Mouse (Mus musculus) heart, adult 18-20 months (tissue): ENCODE data around the gene Urad. TPM values are rescaled to one million over a fixed set of nuclear protein-coding genes. Genes with fewer than 3 reads are reported as not detected.

Source experiments
- DNase-seq, 2 experiments: peaks; one replicate each; pipeline ENCODE4 v3.0.0; 2021 to 2022; ENCODE audit warnings: mixed read lengths in 1 of 2
- total RNA-seq, 2 experiments: library from RNA; stranded (reverse); gene quantifications; 2 replicates each; pipeline ENCODE4 v1.2.3; 2021

Gene Urad
- total RNA-seq, 2 experiments from 2014 or later = not detected

DNA sequence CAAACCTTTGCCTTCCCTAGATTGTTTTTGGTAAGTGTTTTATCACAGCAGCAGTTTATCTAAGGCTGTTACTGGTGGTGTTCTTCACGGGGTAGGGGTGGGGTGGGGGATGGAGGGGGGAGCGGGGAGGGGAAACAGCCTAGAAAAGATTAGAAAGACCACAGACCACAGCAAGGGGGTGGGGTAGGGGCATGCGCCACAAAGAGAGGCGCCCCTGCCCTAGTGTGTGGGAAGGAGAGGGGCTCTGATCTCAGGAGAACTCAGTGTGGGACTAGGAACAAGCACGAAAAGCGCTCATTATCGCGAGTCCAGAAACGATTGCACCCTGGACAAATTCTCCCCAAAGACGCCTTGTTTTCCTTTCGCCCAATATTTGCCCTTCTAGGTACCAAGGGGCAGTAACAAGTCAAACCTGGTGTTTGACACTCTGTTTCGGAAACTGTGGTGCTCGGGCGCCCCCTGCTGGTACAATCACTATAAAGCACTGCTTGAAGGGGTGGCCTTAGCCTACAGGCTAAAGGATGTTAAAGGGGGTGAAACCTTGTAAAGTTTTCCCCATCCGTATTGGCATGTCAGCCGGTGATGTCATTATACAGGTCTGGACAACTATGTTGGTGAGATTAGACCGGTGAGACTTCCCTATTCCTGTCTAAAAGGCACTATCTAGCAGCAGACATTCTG is 1.1 kb upstream of the Urad start:
- DNase-seq = peak; percentile 44 to 87

DNA sequence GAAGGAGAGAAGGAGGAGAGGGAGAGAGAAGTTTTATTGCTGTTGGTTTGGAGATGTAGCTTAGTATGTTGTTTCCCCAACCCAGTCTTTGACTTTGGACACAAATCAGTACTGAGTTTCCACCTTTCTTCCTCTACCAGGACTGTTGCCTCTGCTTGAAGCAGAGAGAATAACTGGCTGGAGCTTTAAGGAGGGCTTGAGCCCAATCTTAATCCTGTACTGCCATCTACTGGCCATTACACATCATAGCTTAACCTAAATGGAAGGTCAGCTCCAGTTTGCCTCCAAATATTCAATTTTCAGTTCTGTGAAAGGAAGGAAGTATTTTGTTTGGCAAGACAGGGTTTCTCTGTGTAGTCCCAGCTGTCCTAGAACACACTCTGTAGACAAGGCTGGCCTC is 2.6 kb downstream of the Urad start:
- DNase-seq = peak; percentile 44 to 54

DNA sequence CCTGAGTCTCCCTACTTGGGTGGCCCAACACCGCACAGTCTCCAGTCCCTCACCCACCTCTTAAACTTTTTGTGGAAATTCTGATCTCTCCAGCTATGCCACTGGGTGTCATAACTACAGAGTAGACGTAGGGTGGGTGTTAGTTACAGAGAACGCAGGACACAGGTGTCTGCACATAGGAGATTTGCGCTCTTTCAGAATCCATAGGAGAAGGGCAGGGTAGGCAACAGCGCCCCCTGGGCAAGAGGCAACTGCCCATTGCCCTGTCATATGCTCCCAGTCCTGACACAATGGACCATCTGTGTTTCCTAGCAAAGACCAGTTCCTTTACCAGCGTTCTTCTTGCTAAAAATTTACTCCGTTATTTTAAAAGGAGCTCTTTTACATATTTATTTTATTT is 4.2 kb downstream of the Urad start:
- DNase-seq = no peak

DNA sequence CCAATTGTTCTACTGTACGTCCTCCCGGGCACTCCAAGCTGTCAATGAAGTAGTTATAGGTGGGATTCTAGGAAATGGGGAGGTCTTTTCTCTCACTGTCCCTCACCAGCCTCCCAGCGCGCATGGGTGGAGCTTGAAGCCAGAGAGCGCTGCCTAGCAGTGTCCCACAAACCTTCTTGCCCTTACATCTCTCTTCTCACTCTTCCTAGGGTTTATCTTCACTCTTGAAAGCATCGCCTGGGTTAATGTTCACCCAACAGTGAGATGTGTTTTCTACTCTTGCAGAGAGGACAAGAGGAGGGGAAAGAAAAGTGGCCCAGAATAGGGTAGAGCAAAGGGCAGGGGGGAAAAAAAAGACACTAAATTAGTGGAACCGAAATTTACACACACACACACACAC is 4.9 kb downstream of the Urad start:
- DNase-seq = no peak

DNA sequence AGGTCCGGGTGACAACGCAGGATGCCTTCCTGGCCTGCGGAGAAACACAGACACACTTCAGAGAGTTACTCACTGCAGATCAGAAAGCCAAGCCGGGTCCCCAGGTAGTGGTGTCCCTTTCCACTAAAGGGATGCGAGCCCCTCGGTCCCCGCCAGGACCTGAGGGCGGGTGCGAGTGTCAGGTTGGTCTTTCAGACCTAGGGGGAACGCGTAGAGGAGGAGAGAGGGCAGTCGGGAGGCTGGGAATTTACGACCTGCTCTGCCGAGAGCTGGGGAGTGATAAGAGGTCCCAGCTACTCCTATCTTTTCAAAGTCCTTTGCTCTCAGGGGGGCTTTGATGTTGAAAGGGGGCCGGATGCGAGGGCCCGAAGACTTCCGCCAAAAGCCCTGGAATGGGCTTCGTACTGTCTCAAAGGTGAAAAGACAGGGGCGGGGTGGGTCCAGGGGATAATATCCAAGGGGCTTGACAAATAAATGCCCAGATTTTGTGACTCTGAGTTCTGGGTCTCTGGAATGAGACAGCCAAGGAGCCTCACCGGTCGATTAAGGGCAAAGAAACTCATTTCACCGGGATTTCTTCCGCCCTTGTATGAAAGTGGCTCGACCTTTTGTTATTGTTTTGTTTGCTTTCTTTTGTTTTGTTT is 6.7 kb downstream of the Urad start:
- DNase-seq = no peak

DNA sequence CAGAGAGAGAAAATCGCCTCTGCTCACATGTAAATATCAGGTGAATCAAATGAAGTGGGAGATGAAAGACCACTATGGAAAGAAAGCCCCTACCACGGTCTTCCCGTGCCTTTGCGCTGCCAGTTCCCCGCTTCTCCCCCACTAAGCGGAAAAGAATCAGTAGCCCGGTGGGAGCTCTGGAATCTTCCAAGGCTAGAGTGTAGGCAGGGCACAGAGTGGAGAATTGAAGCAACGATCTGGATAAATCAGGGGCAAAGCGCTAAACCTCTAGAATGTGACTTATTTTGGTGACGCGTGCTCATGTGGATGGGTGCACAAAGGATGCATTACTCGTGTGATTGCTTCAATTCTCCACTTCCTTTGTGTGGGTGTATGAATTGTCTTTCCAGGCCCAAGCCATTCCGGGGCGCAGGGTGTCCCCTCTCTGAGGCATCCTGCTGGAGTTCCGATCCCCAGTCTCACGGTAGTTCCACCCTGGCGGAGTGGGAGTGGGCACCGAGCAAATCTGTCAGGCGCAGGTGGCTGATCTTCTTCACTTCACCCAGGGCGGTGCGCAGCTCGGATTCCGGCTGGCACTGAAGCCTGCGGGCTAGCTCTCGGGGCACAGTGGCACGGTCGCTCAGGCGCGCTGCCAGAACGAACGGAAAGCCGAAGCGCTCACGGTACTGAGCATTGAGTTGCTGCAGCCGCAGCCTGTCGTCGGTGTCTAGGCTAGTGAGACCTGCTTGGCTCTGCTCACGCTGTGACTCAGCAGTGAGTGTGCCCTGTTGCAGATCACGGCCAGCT is 7.4 kb downstream of the Urad start:
- peak in 1 of 2 experiments; percentile 13 for DNase-seq

DNA sequence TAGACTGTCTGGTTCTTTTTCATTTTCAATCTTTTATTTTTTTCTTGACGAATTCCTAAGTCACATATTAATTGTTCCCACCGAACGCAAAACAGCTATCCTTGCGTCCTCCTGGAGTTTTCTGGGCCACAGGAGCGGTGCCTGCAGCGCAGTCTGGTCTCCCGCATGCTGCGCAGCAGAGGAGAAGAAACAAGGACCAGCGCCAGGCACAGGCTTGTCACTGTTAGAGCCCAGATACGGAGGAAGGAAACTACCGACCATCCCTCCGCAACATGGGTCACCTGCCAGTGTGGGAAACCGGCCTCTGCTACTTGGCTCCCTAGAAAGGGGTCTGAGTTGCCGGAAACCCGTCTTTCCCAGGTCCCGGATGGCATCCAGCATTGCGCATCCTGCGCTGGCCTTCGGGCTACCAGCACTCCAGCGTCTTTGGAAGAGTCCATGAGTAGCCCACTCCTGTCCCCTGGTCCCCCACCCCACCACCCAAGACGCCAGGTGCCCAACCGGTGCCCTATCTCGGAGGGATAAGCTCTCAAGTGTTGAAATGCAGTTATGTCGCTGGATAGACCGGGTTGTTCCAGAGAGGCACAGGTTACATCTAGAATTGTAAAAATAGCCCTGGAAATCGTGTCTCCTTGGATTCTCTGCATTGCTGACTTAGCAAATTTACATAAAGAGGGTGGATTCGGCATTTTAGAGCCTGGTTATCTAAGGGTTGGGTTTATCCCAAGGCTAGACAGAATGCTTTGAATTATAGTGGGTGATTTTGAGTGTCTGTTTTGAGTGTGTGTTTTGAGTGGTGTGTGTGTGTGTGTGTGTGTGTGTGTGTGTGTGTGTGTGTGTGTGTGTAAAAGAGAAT is 9.2 kb downstream of the Urad start:
- no peak for DNase-seq

DNA sequence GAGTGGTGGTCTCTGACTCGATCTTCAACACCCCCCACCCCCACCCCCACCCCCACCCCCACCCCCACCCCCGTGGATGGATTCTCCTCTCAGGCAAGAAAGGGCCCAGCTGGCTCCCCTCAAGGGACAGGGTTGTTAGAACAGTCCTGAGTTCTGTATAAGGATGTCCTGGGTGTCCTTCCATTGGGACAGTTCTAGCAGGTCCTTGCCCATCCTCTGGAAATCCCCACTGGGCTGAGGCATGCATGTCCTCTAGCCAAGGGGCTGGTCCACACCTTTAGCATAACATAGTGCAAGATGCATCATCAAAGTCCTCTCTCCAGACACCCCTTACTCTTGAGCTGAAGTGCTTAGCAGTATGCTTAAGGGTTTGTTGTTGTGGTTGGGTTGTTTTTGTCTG is 12.5 kb downstream of the Urad start:
- no peak for DNase-seq

DNA sequence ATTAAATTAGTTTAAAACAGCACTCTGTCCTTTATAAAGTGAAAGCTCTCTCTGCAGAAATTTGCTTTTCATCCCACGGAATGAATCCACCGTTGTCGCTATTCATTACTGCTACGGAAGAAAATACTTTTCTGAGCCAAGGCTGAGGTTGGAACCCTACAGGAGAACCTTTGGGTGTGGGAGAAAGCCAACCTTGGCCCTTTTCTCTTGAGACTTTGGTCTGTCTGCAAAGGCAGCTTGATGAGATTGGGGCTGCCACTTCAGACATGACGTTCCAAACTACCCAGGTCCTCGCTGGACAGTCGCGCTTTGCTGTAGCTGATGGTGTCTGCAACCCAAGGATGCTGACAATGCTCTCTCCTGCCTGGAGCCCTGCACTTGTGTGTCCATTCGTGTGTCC is 13.8 kb downstream of the Urad start:
- no peak for DNase-seq

DNA sequence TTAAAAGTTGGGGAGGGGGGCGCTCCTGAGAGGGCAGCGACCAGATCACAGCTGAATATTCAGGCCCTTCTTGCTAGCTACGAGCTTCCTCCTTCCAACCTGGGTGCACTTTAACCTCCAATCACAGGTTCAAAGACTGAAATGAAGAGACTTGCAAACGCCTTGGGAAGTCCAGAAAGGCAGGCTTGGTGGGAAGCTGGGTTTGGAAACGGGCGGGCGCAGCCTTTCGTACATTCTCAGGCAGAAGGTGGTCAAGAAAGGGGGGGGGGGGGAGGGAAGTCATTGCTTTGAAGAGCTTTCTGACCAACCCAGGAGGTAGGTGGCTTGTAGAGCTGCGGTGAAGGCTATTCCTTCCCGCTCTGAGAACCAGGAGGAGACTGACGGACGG is 14.8 kb downstream of the Urad start:
- no peak for DNase-seq

DNA sequence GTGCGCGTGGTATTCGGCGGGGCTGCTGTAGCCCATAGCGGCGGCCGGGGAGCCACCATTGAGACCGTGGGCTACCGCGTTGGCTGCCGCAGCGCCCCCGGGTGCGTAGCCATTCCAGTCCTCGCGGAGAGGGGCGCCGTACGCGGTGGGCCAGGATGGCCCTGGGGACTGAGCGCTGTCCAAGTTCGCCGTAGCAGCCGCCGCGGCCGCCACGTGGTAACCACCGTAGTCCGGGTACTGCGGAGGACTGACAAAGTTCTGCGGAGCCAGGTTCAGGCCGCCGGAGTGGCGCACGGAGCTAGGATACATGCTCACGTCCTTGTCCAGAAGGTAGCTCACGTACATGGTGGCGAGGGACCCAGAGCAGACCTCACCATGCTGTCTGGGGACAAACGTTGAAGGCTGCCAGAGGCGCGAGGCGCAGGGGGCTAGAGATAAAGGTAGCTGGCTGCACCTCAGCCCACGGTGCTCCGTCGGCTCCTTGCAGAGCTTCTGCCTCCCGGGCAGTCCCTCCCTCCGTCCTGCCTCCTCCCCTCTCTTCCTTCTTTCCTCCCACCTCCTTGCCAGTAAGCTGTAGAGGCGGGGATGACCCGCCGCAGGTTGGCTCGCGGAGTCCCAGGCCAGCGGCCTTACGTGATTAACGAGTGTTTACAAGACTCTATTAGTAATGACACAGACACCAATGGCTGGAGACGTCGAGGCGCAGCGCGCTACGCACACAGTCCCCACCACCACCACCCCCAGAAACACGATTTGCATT is 15.4 kb downstream of the Urad start, which contains the start of gene Cdx2:
Gene Cdx2, minus strand, starts transcription at position 633 of the 760 bp plus-strand sequence.
- DNase-seq = no peak

DNA sequence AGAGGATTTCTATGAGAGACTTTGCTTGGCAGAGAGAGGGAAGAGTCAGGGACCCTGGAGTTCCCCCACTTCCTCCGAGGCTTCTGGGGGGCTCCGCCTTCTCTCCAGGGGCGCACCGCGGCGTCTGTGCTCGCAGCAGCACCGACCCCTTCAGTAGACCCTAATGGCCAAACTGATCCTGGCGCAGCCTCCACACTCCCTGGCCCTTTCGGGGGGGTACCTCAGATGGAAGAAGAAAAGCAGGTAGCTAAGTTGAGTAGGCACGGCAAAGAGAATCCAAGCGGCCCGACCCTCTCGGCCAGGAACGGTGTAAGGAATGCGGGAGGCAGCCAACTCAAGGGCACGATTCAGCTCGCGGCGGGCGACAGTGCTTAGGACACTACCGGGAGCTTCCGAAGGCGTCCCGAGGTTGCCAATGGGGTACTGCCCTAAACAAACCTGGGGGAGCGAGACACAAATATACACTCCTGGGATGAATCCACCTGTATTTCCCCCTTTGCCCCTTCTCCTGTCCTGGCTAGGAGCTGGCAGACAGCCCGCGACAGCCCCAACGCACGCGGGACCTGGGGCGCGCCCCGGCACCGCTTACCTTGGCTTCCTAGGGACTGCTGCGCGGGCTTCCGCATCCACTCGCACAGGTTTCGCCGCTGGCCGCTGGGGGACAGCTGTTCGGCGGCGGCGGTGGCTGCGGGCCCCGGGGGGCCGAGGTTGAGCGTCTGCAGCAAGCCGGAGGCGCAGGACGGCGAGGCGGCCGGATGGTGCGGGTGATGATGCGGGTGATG is 16.2 kb downstream of the Urad start:
- no peak for DNase-seq

DNA sequence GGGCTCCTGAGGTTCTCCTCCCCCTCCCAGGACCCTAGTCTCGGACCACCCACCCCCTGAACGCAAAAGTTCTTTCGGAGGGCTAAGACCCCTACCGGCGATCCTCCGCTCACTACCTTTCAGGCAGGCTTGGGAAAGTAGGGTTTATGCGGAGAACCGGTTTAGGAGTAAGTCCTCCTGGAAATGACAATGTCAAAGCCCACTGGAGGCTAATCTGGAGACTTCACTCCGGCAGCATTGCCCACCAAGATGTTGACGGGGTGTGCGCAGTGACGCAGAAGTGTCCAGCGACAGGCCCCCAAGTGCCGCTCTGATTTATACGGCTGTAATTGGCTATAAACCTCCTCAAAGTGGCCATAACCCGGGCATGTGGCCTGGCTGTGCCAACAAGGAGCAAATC is 17.1 kb downstream of the Urad start:
- DNase-seq = no peak

DNA sequence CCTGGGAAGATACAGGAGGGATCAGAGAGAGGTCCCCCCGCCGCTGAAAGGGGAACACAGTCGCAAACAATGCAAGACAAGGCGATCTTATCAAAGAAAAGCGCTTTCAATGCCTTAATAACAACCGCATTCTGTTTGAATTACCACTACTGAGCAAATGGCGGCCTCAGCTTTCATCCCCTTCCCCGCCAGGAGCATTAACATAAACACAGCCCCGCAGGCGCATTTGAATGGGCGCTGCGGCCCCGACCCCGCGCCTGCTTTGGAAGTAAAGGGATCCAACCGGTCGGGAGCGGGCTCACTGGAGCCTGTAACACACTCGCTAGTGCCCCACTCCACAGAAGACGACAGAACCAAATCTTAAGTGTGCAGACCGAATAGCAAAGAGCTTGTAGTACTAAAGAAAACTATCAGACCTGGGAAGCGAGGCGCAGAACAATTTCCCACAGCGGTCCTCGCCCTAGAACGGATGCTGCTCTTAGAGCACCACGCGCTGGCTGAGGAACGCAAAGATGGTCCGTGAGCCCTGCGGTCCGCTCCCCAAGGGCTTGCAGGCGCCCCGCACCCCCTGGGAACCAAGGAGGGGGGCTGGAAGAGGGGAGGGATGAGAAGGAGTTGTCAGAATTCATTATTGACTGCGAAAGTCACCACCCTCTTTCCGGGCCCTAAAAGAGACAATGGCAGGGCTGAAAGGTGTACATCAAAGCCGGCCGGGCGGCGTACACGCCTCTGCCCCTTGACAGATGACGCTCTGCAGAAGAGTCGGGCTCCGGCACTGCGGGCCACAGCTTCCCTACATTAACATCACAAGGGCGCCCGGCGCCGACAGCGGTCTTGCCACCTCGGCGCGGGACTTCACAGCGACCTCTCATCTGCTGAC is 17.7 kb downstream of the Urad start:
- DNase-seq = no peak

DNA sequence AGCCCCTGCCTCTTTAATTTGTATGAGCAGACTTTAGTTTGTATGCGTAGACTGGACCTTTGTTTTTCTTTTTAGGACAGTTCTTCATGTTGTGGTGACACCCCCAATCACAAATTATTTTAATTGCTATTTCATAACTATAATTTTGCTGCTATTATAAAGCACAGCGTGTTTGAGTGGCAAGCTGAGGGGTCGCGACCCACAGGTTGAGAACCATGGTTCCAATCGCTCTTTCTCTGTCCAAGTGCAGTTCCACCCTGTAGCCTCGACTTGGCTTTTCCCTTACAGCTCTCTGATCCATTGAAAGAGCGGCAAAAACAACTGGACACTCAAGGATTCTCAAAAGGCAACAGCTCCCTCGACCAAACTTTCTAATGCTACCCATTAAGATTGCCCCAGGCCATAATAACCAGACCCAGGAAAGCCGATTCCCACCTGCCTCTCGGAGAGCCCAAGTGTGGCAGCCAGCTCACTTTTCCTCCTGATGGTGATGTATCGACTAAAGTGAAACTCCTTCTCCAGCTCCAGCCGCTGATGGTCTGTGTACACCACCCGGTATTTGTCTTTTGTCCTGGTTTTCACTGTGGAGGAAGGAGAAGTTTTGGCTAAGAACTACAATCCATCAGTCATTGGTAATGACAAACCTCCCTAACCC is 19.4 kb downstream of the Urad start:
- DNase-seq = no peak

DNA sequence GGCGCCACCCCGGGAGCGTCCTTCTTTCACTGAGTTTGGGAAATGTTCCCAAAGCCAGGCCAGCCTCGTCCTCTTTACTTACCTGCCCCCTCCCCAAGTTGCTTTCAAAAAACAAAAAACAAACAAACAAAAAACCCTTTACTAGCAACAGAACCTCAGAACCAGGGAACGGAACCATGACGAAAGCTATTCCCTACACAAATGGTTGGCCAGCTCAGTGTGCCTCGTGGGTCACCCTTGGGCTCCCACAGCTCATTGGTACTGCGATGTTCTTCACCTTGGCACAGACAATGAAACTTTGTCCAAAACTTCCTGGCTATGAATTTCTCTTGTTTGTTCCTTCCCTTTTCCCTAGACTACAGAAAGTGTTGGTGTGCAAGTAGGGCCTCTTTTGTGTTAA is 20.1 kb downstream of the Urad start:
- no peak for DNase-seq

DNA sequence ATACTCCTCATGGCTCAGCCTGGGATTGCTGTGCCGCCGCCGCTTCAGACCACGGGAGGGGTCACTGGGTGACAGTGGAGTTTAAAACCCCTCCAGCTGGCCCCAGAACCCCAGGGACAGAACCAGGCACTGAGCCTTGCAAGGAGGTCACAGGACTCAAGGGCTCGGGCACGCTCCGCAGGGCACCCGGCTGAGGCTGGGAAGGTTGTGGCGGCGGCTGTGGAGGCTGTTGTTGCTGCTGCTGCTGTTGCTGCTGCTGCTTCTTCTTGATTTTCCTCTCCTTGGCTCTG is 20.5 kb downstream of the Urad start:
- no peak for DNase-seq

DNA sequence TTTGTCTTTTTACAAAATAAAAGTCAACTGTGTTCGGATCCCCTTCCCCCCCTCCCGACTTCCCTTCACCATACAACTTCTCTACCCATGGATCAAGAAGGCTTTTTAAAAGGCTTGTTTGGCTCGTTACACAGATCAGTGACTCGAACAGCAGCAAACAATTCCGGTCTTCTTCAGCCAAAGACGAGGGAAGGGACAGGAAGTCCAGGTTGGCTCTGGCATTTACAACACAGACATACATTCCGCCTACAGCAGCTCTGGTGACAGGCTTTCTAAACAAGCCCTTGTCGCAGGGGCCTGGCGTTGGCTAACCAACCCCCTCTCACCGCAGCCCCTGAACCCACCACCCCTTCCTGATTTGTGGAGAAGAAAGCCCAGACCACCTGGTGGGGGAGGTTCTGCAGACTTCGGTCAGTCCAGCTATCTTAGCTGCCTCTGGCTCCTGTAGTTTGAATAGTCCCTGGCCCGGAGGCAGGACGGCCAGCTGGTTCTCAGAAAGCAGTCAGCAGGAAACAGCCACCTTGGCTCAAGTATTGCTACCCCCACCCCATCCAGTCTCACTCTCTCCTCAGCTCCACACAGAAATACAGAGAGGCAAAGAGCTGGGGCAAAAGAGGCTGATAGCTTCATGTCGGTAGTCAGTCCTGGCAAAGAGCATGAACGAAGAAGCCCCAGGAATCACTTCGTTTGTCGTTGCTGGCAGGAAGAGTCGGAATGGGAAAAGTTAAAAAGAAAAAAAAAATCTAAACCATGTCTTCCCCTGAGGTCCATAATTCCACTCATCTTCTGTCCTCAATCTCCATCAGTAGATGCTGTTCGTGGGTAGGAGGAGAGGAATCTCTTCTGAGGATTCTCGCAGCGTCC is 21.1 kb downstream of the Urad start:
- no peak for DNase-seq

DNA sequence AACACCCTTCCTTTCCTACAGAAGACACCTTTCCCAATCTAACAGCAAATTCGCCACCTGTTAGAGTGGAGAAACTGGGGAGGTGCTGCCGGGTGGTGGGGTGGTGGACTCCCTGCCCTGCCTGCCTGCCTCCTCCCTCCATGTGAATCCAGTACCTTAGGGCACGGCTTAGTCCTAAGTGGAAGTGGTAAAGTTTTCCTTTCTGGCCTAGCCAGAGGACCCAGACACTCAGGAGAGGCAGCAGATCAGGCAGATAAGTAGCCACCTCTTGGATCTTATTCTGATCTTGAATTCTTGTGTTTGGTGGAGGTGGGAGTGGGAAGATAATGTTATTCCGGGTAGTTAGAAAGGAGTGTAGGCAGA is 22.3 kb downstream of the Urad start:
- DNase-seq = no peak
